Mouse (Mus musculus) ES-Bruce4 (cell line): ENCODE measurements around the gene Tcf21. TPM values are rescaled to one million over a fixed set of nuclear protein-coding genes. Genes with fewer than 3 reads are reported as not detected.

ENCODE experiments used
- H3K27ac ChIP-seq: 2 replicates; pipeline ENCODE4 v1.5.1; 2012; ENCODE audit warnings: low read length, inconsistent platforms; ENCODE audit not compliant: insufficient read depth
- H3K27me3 ChIP-seq: 2 replicates; pipeline ENCODE4 v1.6.1; 2012; ENCODE audit warnings: mild to moderate bottlenecking, low read length, inconsistent platforms; ENCODE audit not compliant: control insufficient read depth, poor library complexity, insufficient read depth, severe bottlenecking
- H3K36me3 ChIP-seq: 2 replicates; pipeline ENCODE4 v1.6.1; 2012; ENCODE audit warnings: inconsistent platforms, mild to moderate bottlenecking, low read length, moderate library complexity; ENCODE audit not compliant: control insufficient read depth, poor library complexity, insufficient read depth, severe bottlenecking
- H3K4me1 ChIP-seq: one replicate; pipeline ENCODE4 v1.8.1; 2011; ENCODE audit warnings: low read length; ENCODE audit not compliant: control insufficient read depth, insufficient read depth
- H3K4me3 ChIP-seq: 2 replicates; pipeline ENCODE4 v1.5.1; 2011; ENCODE audit warnings: low read depth, mild to moderate bottlenecking, low read length
- H3K9ac ChIP-seq: 2 replicates; pipeline ENCODE4 v1.6.1; 2012; ENCODE audit warnings: low read depth, mild to moderate bottlenecking, inconsistent platforms; ENCODE audit not compliant: poor library complexity, severe bottlenecking
- H3K9me3 ChIP-seq: replicated peaks from 2 replicates; pipeline ENCODE4 v1.6.1; 2012; ENCODE audit warnings: mild to moderate bottlenecking, low read length, inconsistent platforms; ENCODE audit not compliant: control insufficient read depth, poor library complexity, insufficient read depth, severe bottlenecking
- CTCF ChIP-seq: IDR thresholded peaks from one replicate; pipeline ENCODE4 v1.8.1; 2011; ENCODE audit warnings: low read depth, low read length
- EP300 ChIP-seq: IDR thresholded peaks from 2 replicates; pipeline ENCODE4 v1.6.1; 2011; ENCODE audit warnings: low read depth, low read length; ENCODE audit not compliant: insufficient read depth
- POLR2A ChIP-seq: IDR thresholded peaks from one replicate; pipeline ENCODE4 v1.8.1; 2011; ENCODE audit warnings: low read length; ENCODE audit not compliant: insufficient read depth
- polyA plus RNA-seq: library from polyadenylated mRNA; stranded (reverse); fragments of >200 nt; gene quantifications from 2 replicates; pipeline ENCODE4 v1.2.4, GENCODE M21; 2011; ENCODE audit warnings: low read depth; ENCODE audit not compliant: missing spikeins, insufficient read depth, insufficient read length

The Tcf21 gene
- polyA plus RNA-seq, 1 experiment, result not detected

GRCm38 (mm10) chr10:22822486-22822885 is 2.5 kb upstream of the Tcf21 start:
- no peak overlapping the region for H3K9ac ChIP-seq
- H3K36me3 ChIP-seq, result no peaks in the 10 kb centered on the region
- H3K27ac ChIP-seq, result no peak overlapping the region
- TF ChIP-seq CTCF (no peak), EP300 (no peak), POLR2A (no peak)
- H3K4me1 ChIP-seq, result no peaks in the 10 kb centered on the region
- H3K4me3 ChIP-seq, result no peak overlapping the region
- peaks cover 8% of the 10 kb centered on the region for H3K27me3 ChIP-seq
- H3K9me3 ChIP-seq, result no peaks in the 10 kb centered on the region

- Histone ChIP-seq H3K4me3 (no peak overlapping the region), H3K27me3 (peaks cover 8% of the 10 kb centered on the region), H3K36me3 (no peaks in the 10 kb centered on the region), H3K9ac (no peak overlapping the region), H3K4me1 (no peaks in the 10 kb centered on the region), H3K27ac (no peak overlapping the region), H3K9me3 (no peaks in the 10 kb centered on the region)
- no peak for TF ChIP-seq CTCF
- TF ChIP-seq POLR2A, result no peak
These were observed 1.7 kb upstream of the Tcf21 start for GRCm38 (mm10) chr10:22821709-22822108.

DNA sequence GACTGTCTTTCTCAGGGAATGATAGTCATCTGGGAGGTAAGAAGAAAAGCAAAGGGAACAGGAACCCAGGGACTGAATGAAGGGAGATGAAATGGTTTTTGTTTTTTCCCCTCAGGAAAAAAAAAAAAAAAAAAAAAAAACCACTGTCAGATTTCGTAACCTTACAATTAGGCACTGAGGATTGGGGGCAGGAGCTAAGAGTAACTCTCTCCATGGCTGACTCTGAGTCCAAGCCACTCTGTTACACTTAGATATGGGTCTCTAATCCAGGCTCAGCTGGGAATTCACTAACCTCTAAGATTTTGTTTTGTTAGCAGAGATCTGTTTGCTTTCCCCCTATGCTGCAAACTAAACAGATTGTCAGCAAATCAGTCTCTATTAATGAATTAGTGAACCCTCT is 1.3 kb upstream of the Tcf21 start:
- H3K4me3 ChIP-seq, result no peak overlapping the region
- H3K9me3 ChIP-seq, result no peaks in the 10 kb centered on the region
- TF ChIP-seq EP300 (no peak), CTCF (no peak), POLR2A (no peak)
- peaks cover 8% of the 10 kb centered on the region for H3K27me3 ChIP-seq
- no peaks in the 10 kb centered on the region for H3K4me1 ChIP-seq
- no peak overlapping the region for H3K27ac ChIP-seq
- H3K9ac ChIP-seq, result no peak overlapping the region
- no peaks in the 10 kb centered on the region for H3K36me3 ChIP-seq

DNA sequence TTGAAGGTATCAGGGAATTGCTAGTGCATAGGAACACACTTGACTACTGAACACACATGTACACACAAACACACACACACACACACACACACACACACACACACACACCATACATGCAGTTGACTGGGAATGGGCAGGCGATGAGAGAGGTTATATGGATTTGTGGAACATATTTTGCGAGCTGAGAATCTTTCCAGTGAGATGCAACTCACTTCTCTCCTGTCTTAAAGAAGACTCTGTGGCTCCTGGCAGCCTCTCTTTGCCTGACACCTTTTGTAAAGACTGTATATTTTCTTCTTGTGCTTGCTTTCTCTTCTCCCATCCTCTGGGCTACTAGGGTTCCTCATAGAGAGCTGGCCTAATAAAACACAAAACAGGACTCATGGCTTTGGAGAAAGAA is 867 bp upstream of the Tcf21 start:
- Histone ChIP-seq H3K9ac (no peak overlapping the region), H3K36me3 (no peaks in the 10 kb centered on the region), H3K4me1 (no peaks in the 10 kb centered on the region), H3K27ac (no peak overlapping the region), H3K27me3 (peaks cover 8% of the 10 kb centered on the region), H3K4me3 (no peak overlapping the region), H3K9me3 (no peaks in the 10 kb centered on the region)
- TF ChIP-seq POLR2A (no peak), CTCF (no peak), EP300 (no peak)

DNA sequence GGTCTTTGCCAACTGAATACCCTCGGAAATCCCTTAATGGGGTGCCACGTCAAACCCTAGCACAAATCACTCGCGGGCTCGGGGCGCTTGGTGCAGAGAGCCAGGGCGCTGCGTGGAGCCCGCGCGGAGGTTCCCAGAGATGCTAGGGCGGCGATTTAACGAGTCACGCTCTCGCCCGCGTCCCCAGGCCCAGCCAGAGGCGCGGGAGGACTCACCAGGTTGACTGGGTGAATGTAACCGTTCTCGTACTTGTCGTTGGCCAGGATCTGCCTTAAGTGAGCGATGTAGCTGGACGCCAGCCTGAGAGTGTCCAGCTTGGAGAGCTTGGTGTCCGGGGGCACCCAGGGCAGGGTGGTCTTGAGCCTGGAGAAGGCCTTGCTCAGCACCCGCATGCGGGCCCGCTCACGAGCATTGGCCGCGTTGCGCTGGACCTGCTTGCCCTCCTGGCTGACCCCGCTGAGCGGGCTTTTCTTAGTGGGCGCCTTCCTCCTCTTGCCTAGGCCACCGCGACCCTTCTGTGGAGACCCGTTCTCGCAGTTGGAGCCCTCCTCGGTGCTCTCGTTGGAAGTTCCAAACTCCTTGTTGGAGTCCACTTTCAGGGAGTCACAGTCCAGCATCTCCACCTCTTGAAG is 619 bp downstream of the Tcf21 start:
- Histone ChIP-seq H3K27me3 (peaks cover 10% of the 10 kb centered on the region; the same call in 1 of the 2 replicates), H3K36me3 (no peaks in the 10 kb centered on the region), H3K9ac (peak overlapping the region; percentile 16; the same call in 1 of the 2 replicates), H3K4me1 (no peaks in the 10 kb centered on the region), H3K4me3 (peak overlapping the region; percentile 44), H3K27ac (no peak overlapping the region), H3K9me3 (no peaks in the 10 kb centered on the region)
- no peak for TF ChIP-seq POLR2A
- TF ChIP-seq EP300, result no peak
- TF ChIP-seq CTCF, result no peak

GRCm38 (mm10) chr10:22818600-22819238 is 1.3 kb downstream of the Tcf21 start:
- H3K27ac ChIP-seq, result no peak overlapping the region
- H3K36me3 ChIP-seq, result no peaks in the 10 kb centered on the region
- H3K4me3 ChIP-seq, result peak overlapping the region; percentile 44
- peak overlapping the region; percentile 16; the same call in 1 of the 2 replicates for H3K9ac ChIP-seq
- no peaks in the 10 kb centered on the region for H3K4me1 ChIP-seq
- H3K27me3 ChIP-seq, result peaks cover 10% of the 10 kb centered on the region
- H3K9me3 ChIP-seq, result no peaks in the 10 kb centered on the region
- TF ChIP-seq EP300, result no peak
- no peak for TF ChIP-seq CTCF
- no peak for TF ChIP-seq POLR2A
